Mouse (Mus musculus) layer of hippocampus, postnatal 10 days (tissue): ENCODE data around the gene Fsd2. TPM values are rescaled to one million over a fixed set of nuclear protein-coding genes. Genes with fewer than 3 reads are reported as not detected.

Experiments
- DNase-seq, 2 experiments: peaks; one replicate each; pipeline ENCODE4 v3.0.0; 2021; ENCODE audit warnings: low spot score in 2 of 2
- total RNA-seq, 2 experiments: library from RNA; stranded (reverse); gene quantifications; 2 replicates each; pipeline ENCODE4 v1.2.3; 2021

Gene Fsd2
- total RNA-seq, 2 experiments from 2014 or later: 0.11 to 0.25 TPM

DNA sequence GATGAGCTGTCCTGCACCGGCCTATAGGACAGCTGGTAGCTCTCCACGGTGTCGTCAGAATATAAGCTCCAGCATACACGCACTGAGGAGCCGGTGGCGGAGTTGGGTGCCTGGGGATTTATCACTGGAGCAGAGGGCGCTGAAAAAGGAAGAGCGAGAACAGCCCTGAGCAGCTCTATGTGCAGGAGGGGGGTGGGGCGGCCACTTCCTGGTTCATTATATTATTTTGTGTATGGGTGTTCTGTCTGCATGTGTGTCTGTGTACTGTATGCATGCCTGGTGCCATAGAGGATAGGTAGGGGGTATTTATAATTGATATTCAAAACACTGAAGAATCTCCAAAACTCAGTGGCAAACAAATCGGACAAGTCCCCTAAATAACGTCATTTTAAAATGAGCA, 17.9 kb downstream of the Fsd2 start:
- no peak for DNase-seq

DNA sequence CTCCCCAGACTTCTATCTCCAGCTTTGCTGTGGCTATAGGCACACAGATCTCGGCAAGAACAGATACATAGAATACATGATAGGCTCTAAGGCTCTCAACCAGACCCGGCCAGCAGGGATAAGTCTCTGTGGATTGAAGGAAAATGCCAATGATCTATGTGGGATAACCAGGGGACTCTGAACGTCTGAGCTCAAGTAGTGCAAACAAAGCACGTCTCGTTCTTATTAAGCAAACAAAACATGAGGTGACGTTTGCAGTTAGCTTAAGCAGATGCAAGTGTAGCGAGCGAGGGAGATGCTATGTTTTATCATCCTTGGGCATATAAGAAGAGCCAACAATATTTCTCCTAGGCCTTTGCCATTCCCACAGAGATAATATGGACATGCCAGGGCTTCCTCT, 23.8 kb downstream of the Fsd2 start:
- DNase-seq: no peak

DNA sequence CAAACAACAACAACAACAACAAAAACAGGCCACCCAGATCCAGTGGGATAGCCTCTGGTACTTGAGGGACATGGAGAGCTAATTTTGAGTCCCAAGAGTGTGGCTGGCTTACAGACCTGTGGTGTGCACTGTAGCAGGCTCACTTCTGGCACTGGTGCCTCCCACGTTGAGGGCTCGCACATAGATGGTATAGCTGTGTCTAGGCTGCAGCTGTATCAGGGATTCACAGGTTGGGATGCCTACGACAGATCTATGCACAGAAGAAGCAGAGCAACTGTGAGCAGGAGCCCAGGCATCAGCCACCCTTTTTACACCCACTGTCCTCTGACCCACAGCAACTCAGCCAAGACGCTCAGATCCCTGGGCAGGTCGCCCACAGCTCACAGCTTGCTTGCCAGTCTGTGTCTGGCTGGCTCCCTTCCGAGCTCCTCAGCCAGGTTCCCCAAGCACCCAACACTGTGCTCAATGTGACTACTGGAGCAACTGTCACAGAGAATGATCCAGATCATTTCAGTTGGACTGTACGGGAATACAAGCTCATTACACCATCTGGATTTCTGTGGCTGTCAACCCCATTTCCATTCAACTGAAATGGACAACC, 24.7 kb downstream of the Fsd2 start:
- peak; percentile 85 to 91 for DNase-seq

DNA sequence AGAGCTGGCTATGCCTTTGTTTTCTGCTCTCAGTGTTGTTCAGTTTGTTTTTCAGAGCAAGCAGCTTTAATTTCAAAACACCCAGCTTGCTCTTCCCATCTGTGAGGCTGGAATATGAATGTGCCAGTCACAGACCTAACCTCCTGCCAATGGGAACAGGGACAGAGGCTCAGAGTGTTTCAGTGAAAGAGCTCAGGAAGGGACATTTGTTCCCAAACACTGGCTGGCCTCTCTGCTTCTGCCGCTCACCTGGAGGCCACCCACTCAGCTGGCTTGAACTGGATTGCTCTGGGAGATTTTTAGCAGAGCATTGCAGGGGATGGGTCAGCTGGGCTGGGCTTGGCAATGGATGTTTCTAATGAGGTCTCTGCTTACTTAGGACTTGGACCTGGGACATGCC, 25.7 kb downstream of the Fsd2 start:
- peak; percentile 25 to 48 for DNase-seq

DNA sequence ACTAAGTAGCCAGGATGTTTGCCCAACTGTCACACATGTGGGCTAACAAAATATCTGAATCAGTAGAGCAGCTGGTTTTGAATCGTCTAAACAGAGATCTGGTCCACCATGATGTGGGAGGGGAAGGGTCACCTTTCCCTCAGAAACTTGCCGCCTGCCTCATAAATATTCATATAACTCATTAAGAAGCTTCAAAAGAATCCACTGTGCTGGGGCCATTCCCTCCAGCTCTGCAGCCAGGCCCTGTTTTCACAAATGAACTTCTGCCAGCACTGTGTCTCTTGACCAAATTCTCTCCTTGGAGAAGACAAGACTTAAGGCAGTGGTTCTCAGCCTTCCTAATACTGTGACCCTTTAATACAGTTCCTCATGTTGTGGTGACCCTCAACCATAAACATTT, 27.2 kb downstream of the Fsd2 start:
- DNase-seq: peak in 1 of 2 experiments; percentile 40

DNA sequence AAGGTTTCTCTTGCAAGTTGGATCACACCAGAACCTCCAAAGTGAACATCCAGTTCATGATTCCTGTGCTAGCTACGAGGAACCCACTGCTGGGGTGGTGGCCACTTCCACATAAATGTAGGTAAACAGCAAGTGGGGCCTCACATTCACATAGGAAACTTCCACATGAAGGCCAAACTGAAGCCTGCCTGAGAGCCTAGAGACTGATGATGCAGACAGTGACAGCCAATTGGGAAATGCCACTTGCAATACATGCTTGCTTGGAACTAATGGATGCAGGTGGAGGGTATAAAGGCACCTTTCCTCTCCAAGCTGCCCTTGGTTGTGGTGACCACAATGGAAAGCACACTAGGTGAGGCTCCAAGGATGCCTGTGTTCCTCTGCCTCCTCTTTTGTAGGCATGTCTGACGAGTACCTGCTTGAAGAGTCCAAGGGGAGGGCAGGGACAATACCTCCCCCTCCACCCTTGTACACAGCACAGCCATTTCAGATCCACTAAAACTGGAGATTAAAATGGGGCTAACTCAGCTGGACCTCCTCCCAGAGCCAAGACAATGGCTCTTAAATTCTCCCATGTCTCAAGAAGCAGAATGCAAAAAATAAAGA, 28.6 kb downstream of the Fsd2 start:
- DNase-seq: peak; percentile 49 to 56

DNA sequence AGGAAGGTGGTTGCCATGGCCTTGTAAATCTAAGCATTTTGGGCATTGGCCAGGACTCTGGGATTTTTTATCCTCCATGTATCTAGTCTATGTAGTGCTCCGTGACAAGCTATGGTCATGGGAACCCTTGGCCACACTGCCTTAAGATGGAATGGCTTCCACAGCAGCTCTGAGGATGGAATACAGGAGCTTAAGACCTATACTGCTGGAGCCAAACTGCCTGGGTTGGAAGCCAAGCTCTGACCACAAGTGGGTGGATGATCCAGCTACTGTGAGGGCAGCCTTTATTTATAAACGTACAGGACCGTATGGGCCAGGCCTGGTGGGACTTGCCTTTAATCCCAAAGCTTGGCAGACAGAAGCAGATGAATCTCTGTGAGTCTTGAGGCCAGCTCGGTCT, 30.3 kb downstream of the Fsd2 start:
- no peak for DNase-seq

DNA sequence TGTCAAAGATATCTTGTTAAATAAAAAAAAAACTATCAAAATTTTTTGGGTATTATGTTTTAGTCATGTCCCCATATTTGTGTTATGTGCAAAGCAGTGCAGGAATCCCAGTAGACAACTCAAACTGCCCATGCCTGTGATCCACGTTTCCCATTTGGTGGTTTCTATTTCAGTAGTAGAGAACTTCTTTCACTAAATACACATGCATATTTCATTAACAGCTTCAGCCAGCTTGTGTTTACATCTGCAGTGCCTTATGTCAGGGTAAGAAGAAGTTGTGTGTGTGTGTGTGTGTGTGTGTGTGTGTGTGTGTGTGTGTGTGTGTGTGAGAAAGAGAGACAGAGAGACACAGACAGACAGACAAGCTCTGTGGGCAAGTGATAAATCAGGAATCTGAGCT, 35.3 kb downstream of the Fsd2 start:
- DNase-seq: no peak

DNA sequence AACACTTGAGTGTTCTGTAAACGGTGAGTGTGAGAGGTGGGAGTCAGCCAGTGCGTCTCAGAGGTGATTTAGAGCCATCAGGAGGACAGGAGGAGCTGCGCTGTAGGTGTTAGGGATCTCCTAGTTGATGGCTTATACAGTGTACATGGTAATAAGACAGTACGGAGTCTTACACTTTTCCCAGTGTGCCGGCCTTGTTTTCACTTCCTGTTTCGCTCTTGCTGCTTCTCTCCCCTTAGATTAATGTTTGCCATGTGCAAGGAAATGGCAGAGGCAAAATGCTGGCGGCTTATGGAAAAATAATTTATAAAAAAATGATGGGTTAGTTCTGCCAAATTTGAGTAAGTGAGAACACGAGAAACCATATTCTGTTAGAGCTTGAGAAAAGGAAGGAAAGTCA, 37.8 kb downstream of the Fsd2 start:
- no peak for DNase-seq

DNA sequence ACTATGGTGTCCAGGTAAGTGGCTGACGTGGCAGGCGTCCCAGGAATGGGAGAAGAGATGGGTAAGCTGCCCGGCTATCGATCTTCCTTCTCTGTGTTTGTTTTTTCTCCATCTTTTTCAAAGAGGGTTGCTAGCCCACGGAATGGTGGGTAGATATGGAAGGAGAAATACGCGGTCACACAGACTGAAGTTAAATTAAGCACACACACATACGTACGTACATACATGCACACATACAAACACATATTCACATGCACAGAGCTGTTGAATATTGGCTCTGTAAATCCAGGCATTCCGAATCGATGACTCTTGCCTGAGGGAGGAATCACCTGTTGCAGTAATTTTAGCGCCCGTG, 43.1 kb downstream of the Fsd2 start:
- no peak for DNase-seq

DNA sequence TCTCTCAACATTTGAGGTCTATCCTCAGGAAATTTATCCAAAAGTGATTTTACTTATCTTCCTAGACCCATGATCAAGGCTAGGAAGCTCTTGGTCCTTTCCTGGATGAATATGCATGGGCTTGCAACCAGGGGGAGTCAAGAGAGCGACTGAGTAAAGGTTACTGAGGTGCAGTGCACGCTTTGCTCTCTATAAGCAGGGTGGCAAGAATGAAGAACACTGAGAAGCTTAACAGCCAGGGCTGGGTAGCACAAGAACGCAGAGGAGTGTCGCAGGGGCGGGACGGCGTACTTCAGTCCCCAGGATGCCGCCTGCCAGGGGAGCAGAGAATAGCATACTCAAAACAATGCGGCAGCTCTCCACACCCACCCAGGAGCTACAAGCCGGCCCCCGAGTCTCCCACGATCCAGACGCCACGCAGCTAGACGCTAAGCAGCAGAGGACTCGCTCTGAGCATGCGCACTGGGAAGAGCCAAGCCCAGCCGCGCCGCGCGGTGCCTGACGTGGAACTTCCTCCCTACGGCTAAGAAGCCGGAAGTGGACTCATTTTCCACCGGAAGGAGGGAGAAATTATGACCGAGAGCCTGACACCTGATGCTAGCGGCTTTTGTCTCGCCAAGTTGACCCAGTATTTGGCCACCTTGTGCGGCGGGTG, 43.6 kb downstream of the Fsd2 start:
- peak; percentile 86 to 90 for DNase-seq

DNA sequence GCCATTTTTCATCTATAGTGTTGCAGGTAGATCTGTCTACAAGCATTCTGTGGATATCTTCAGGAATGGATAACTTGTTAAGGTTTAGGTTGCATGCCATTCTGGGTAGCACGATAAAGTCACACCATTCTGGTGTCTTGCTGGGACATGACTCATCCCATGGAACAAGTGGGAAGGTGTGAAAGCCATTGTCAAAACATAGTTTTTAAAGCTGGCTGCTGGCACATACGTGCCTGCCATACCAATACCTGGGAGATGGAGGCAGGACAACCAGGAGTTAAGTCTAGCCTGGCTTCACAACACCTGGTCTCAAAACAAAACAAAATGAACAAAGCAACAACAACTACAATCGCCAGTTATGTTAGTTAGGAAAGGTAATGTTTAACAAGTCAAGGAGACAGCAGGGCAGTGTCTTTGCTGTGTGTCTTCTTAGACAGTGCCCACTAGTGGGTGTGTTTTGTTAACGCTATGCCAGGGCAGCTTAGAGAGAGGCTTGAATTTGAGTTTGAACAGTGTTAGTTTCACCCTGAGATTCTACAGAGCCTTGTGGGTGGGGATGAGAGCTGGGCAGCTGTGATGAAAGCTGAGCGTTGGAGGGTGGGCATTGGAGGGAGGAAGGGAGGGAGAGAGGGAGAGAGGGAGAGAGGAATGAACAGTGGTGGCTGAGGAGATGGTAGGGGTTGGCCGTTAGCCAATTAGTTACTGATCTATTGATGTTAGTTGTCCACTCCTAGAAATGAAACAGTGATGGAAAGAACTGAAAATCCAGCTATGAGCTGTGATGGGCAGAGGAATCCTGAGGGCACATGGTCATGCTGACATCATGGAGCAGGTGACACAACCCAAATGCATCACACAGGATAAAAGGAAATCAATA, 50.4 kb downstream of the Fsd2 start:
- DNase-seq: no peak

DNA sequence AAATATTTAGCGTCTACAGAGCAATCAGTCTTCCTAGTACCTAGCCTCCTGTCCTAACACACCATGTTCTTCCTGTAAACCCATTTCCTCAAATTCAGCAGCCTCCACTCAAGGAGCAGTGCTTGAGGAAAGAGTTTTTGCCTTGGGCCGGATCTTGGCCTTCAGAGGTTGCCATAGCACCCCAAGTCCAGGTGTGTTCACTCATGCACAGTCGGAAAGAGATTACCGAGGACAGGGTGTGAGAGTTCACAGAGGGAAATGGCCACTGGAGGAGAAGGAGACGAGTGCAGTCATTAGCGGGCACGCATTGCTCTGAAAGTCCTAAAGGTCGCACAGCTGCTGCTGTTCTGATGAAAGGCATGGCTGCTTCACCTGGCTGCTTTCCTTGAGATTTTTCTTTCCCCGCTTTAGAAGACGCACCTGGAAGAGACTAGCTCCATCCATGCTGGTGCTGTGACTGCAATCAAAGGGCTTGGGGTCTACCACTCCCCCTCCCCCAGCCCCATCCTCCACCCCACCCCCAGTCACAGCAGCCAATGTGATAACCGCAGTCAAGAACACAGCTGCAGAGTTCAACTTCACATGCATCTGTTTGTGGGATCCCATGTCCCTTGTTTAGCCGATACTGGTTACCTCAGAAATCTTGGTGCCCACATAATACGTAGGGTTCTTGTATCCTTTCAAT, 51.7 kb downstream of the Fsd2 start:
- DNase-seq: no peak

DNA sequence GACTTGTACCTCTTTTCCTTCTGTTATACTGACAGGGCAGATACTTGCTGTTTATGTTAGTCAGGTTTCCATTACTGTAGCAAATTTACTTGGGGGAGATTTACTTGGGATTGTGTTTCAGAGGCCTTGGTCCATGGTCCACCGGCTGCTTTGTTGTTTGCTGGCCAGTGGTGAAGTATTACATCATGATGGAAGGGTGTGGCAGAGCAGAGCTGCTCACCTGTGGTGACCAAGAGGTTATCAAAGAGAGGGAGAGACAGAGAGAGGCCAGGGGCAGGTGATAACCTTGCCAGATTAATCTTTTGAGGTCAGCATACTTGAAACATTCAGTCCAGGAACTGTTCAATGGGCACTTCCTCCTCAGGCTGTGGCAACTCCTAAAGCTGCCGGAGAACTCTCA, 65.7 kb downstream of the Fsd2 start:
- DNase-seq: no peak

DNA sequence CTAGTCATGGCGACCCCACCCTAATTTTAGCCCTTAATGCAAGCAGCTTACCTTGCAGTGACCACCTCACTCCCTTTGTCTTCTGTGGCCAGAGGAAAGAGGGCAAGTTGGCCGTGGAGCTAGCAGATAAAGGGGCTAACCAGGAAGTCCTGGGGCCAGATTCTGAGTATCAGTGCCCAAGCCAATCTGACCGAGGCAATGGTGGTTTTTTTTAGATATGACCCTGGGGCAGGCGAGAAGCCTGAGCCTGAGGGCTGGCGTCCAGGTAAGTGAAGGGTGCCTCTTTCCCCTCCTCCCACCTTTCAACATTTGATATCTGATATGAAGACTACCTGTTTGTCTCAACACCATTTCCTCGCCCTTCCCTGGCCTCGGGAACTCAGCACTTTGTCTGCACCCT, 68.6 kb downstream of the Fsd2 start, which contains the start of gene BC048679:
Gene BC048679, minus strand, starts transcription at position 101 of the 400 bp plus-strand sequence.
- DNase-seq: no peak

DNA sequence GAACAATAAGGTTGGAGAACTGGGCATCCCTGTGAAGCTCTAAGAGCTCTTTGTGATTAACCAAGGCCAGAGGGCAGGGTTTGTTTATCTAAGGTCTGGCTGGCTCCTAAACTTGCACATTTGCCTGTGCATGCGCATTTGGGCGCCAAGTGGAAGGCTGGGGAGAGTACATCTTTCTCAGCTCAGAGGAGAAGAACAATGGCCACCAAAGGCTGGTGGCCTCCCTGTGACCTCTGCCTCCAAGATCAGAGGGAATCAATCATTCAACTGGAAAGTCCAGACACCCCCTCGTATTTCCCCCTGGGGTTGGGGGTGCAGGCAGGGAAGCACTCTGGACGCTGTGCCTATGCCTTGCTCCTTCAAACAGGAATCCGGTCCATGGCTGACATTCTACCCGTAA, 69.6 kb downstream of the Fsd2 start:
- DNase-seq: no peak

DNA sequence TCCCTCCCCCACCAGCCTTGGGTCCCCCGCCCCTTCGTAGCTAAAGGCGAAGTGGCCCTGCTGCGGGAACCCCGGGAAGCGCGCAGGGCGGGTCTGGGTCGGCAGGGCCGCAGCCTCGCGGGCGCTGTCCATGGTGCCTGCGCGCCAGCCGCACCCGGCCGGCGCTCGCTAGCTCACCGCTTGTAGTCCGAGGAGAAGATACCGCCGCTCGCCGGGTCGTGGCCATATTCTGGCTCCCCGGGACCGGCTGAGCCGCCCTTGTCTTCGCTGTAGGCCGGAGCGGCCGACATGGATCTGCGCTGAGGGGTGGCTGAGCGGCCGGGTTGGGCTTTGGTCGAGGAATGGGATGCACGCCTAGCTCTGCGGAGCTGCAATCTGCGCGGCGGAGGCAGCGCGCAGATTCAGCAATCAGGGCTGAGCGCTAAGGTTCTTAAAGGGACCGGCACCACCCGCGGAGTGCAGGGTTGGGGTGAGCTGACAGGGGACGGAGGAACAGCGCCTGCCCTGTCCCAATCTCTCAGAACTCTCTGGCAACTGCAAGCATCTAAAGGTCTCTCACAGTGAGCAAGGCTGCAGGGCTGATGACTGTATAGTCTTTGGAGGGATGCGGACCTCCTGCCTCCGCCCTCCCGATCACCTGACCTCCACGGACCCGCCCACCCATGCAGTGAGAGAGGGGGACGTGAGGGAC, 73.3 kb downstream of the Fsd2 start, which contains the start of gene Ap3b2:
Gene Ap3b2, minus strand, starts transcription at position 595 of the 691 bp plus-strand sequence.
- peak; percentile 74 to 79 for DNase-seq

DNA sequence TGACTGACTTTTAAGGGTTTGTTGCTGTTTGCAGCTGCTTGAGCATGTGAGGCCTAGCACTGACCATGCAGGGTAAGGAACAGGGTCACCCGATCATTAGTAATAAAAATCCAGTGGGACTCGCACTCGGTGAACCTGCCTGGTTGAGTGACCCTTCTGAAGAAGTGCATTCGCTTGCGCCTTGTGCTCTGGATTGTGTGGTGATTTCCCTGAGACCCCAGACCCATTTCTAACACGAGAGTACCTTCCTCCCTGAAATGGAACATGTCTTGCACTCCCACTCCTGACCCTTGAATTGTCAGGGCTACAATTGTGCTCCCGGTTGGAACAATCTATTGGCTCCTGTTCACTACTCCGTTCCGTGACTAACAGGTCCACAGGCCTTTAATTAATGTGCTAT, 74.1 kb downstream of the Fsd2 start:
- DNase-seq: no peak

DNA sequence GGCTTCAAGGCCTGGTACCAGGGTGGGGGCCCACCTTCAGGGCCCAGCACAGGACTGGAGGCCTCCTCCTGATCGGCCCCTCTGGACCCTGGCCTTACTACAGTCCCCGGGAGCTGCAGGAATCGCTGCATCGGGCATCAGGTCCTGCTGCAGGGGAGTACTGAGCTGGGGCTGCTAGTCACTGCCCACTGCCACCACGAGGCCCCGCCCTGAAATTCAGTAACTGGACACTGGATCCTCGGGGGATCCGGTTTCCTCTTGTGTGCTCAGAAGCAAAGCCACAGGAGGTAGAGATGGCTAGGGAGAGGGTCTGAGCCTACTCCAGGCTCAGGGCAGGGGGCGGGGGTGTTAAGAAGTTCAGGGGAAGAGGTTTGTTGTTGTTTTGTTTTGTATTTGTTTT, 77.1 kb downstream of the Fsd2 start:
- DNase-seq: no peak
